Mouse (Mus musculus) right cerebral cortex, postnatal 36 days (tissue): ENCODE results near the gene Mmp14.

Experiments used
- DNase-seq, 2 experiments: peaks; one replicate each; pipeline ENCODE4 v3.0.0; 2022; ENCODE audit warnings: low spot score in 2 of 2, mixed read lengths in 1 of 2

Gene Mmp14

DNA sequence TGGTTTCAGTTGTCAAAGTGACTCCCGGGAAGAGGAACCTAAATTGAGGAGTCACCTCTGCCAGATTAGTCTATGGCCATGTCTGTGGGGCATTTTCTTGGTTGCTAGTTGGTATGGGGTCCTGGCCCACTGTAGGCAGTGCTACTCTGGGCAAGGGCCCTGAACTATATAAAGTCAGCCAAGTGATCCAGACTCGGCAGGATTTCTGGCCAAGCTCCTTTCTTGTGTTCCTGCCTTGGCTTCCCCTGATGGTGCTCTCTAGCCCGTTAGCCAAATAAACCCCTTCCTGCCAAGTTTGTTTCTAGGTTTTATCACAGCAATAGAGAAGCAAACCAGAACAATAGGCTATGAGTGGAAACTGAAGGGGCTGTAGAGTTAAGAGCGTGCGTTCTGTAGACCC is 43.3 kb downstream of the Mmp14 start:
- DNase-seq = no peak

DNA sequence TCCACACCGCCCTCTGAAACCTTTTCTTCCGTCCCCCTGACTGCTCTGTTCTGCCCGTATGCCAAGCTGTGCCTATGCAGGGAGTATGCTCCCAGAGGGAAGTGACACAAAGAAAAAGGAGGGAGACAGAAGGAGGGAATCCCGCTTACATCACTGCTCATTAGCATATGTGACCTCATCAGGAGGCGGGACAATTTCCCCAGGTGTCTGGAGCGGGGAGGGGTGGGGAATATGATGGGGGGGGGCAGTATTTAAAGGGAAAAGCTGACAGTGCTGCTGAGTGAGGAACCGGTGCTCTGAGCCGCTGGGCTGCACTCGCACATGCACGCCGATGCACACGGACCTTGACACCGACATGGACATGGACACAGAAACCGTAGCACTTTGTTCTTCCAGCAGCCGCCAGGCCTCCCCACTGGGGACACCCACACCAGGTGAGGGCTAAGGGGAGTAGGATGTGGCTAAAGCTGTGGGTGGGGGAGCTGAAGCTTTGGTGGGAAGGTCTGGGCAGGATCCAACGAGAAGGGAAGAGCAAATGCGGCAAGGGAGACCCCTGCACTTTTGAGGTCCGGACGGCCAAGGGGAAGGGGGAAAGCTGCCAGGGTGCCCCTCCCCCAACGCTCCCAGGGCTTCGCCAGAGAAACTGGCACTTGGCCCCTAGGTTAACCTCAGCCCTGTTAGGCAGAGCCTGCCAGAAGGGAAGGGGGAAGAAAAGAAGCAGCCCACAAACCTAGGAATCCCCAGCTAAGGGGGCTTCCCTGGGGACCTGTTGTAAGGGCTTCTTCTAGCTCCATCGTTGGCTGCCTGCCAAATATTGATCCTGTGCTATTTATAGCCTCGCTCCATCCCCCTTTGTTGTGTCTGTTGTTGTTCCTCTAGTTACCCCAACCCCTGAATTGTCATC is 44.8 kb downstream of the Mmp14 start, which contains the start of gene Rem2:
Gene Rem2 (plus strand): TSS at position 160 of the 904 bp plus-strand sequence.
- DNase-seq = peak in 1 of 2 experiments; percentile 69

GRCm38 (mm10) chr14:54477172-54477909 is 45.9 kb downstream of the Mmp14 start:
- no peak for DNase-seq

GRCm38 (mm10) chr14:54479451-54479920 is 48.1 kb downstream of the Mmp14 start:
- no peak for DNase-seq

GRCm38 (mm10) chr14:54480673-54481072 is 49.3 kb downstream of the Mmp14 start:
- DNase-seq = no peak

DNA sequence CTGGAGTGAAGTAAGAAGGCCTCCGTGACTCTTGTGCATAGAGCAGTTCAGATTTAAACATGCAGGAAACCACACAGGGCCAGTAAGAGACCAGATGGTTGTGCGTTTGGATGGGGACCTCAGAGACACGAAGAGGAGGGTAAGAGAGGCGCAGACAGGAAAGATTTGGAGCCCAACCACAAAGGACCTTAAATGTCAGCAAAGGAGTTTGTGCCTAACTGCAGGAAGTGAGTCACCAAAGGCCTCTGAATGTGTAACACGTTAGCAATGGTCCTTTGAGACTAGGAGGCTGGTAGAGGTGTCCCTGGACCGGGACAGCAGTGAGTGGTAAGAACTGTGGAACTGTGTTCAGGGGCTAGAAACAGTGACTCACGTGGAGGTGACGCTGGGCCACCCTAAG is 50.0 kb downstream of the Mmp14 start:
- no peak for DNase-seq

DNA sequence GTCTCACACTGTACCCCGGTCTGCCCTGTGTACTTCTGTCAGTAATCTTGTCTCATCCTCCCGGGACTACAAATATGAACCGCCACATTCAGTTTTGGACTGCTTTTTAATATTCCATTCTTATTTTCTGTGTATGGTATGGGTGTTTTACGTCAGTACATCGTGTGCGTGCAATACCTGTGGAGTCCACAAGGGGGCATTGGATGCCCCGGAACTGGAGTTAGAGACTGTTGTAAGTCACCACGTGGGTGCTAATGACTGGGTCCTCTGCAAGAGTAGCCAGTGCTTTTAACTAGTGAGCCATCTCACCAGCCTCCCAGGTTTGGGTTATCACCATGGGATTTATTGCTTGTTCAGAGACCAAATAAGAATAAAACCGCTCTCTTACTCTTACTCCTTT is 51.1 kb downstream of the Mmp14 start:
- DNase-seq = no peak

DNA sequence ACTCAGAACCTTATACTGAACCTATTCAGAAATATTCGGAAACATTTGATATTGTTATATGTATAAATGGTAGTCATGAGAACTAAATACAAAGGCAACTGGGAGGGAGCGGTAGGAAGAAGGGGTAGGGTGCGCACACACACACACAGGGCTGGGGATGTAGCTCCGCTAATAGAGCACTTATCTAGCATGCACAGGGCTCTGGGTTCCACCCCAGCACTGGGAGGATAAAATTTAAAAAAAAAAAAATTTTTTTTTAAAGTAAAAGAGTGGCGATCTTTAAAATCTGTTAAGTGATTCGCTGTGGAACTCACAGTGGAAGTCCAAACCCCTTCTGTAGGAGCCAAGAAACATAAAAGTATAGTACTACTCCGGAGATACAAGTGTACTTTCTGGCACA is 54.5 kb downstream of the Mmp14 start:
- no peak for DNase-seq

DNA sequence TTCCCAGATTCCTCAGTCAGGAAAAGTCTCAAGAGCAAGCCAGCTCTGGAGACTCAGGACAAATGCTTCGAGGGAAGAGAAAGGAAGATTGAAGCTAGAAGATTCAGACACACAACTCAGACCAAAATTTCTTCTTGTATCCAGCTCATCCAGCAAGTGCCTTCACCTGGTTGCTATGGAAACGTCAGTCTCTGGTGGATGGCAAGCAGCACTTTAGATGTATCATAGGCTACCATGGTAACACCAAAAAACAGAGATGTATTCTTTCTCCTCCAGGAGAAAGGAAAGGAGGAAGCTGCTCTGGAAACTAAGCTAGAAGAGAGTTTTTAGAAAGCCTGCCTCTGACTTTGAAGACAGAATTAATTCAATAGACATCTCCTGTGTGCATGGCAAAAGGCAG is 56.3 kb downstream of the Mmp14 start:
- no peak for DNase-seq

DNA sequence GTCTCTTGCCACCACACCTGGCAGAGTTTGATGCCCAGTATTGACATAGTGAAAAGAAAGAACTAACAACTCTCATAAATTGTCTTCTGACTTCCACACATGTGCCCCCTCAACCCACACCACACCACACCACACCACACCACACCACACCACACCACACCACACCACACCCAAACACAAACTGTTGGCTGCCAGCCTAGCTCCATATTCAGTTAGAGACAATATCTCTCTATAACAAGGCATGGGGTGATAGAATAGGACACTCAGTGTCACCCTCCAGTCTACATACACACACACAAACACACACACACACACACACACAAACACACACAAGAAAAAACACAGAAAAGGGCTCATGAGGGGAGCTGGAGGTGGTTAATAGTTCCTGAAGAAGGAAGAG is 56.9 kb downstream of the Mmp14 start:
- no peak for DNase-seq

DNA sequence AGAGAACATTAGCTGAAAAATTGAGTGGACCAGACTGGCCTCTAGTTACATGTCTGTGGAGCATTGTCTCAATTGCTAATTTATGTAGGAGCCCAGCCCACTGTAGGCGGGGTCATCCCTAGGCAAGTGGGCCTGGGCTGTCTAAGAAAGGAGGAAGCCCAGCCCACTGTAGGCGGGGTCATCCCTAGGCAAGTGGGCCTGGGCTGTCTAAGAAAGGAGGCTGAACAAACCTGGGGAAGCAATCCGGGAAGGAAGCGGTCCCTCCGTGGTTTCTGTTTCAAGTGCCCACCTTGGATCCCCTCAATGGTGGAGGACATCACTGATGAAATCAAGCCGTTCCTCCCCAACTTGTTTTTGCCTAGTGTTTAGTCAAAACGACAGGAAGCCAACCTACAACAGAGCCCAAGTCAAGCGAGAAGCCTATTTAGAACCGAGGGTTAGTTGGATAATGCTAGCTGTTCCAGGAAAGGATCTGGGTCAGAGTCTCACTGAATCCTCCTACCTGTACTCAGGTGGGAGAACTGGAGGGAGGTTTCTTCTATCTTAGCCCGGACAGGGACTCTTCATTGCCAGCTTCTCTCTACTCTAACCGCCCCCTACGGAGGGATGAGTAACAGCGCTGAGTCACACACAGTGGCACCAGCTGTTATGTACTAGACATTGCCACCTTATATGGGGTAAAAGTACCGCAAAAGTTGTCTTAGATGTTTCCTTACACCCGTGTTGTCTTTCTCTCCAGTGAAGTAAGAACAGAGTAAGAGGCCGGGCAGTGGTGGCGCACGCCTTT is 61.1 kb downstream of the Mmp14 start:
- peak in 1 of 2 experiments; percentile 68 for DNase-seq

DNA sequence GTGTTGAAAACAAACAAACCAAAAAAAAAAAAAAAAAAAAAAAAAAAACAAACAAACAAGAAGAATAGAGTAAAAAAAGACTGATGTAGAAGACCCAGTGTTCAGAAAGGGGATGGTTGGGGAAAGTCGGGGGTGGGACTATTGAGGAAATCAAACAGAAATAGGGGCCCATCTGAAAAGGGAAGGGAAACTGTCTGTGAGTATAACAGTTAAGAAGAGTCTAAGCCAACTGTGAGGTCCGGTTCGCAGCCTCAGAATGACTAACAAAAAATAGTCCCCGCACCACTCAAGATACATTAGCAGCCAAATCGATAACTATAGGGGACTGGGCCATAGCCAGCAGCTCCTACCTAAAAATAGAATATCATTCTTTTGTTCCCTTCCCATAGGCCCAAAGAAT is 61.8 kb downstream of the Mmp14 start:
- DNase-seq = no peak

GRCm38 (mm10) chr14:54494234-54494633 is 62.8 kb downstream of the Mmp14 start:
- no peak for DNase-seq
